Mouse (Mus musculus) liver, adult 2 months (tissue): Measurements from ENCODE around the gene Wdr91. TPM values are rescaled to one million over a fixed set of nuclear protein-coding genes. Genes with fewer than 3 reads are reported as not detected.

Experiments
- DNase-seq: peaks from one replicate; pipeline ENCODE4 v3.0.0-alpha.2; 2011; ENCODE audit warnings: low read depth, low spot score; ENCODE audit errors: extremely low read depth
- H3K27ac ChIP-seq: fragments of 200-500 bp; replicated peaks from 2 replicates; pipeline ENCODE4 v1.5.1; 2012; ENCODE audit warnings: low read depth, mild to moderate bottlenecking, control low read depth, inconsistent platforms, low read length; ENCODE audit not compliant: insufficient read depth
- H3K27me3 ChIP-seq: fragments of 200-500 bp; 2 replicates; pipeline ENCODE4 v1.6.1; 2012; ENCODE audit warnings: mild to moderate bottlenecking, moderate library complexity, low read length, inconsistent platforms; ENCODE audit not compliant: control insufficient read depth, insufficient read depth
- H3K36me3 ChIP-seq: fragments of 200-500 bp; 2 replicates; pipeline ENCODE4 v1.6.1; 2012; ENCODE audit warnings: low read length, inconsistent platforms; ENCODE audit not compliant: control insufficient read depth, insufficient read depth
- H3K4me1 ChIP-seq: fragments of 200-500 bp; 2 replicates; pipeline ENCODE4 v1.6.1; 2011; ENCODE audit warnings: low read length; ENCODE audit not compliant: control insufficient read depth, insufficient read depth
- H3K4me3 ChIP-seq: fragments of 200-500 bp; 2 replicates; pipeline ENCODE4 v1.5.1; 2011; ENCODE audit warnings: low read depth, mild to moderate bottlenecking, control low read depth, low read length, moderate library complexity; ENCODE audit not compliant: insufficient read depth
- H3K79me2 ChIP-seq: fragments of 200-500 bp; 2 replicates; pipeline ENCODE4 v1.6.1; 2012; ENCODE audit warnings: inconsistent platforms, mild to moderate bottlenecking, low read length, moderate library complexity; ENCODE audit not compliant: control insufficient read depth, insufficient read depth
- H3K9ac ChIP-seq: fragments of 200-500 bp; 2 replicates; pipeline ENCODE4 v1.6.1; 2012; ENCODE audit warnings: low read depth, mild to moderate bottlenecking, control low read depth, inconsistent platforms, low read length
- CTCF ChIP-seq: fragments of 200-500 bp; IDR thresholded peaks from 2 replicates; pipeline ENCODE4 v1.5.1; 2011; ENCODE audit warnings: low read depth, low read length, control low read depth
- POLR2A ChIP-seq: fragments of 200-500 bp; IDR thresholded peaks from 2 replicates; pipeline ENCODE4 v1.6.1; 2011; ENCODE audit warnings: low read length, control low read depth; ENCODE audit not compliant: insufficient read depth; ENCODE audit errors: extremely low read depth
- WGBS: fragments of 180-500 bp; shearing (Covaris S2); methylation state at CpG from one replicate; pipeline ENCODE4 v1.1.7; 2018; 5-methylcytosine and 5-hydroxymethylcytosine counted together
- polyA plus RNA-seq: library from polyadenylated mRNA; depleted of rRNA; stranded (reverse); fragments of >200 nt; gene quantifications from 2 replicates; pipeline ENCODE4 v1.2.3, GENCODE M21; 2012; rRNA removed
- total RNA-seq: library from RNA; depleted of rRNA; stranded (reverse); fragments of >200 nt; gene quantifications from 2 replicates; pipeline ENCODE4 v1.2.3, GENCODE M21; 2014; rRNA removed

Gene Wdr91
- total and polyA plus RNA-seq, 2 experiments, result 9.5 to 23.4 TPM

- H3K36me3 ChIP-seq, result peaks cover 5% of the 10 kb centered on the region; the same call in 1 of the 2 replicates
- H3K79me2 ChIP-seq, result peaks cover 8% of the 10 kb centered on the region
- peak within 1 kb of the TSS; percentile 86 for H3K9ac ChIP-seq
- under 1% methylated on average over 11 of the region's 11 CpGs for WGBS
- peaks cover 16% of the 10 kb centered on the region for H3K4me1 ChIP-seq
- peak within 1 kb of the TSS; percentile 90 for H3K27ac ChIP-seq
- H3K4me3 ChIP-seq, result peak within 1 kb of the TSS; percentile 52
- peak; percentile 97 for DNase-seq
- no peaks in the 10 kb centered on the region for H3K27me3 ChIP-seq
- TF ChIP-seq POLR2A (peak; percentile 91), CTCF (no peak)
These were observed 47.8 kb downstream of the Wdr91 start, which contains the start of gene Tmem140 for GRCm38 (mm10) chr6:34862791-34863403. TSS of gene Tmem140 (plus strand) at chr6:34863146.

GRCm38 (mm10) chr6:34862381-34862780 lies 48.3 kb downstream of the Wdr91 start:
- Histone ChIP-seq H3K79me2 (peaks cover 8% of the 10 kb centered on the region), H3K9ac (peak overlapping the region; percentile 38), H3K4me1 (peaks cover 16% of the 10 kb centered on the region), H3K4me3 (peak overlapping the region; percentile 52), H3K36me3 (peaks cover 4% of the 10 kb centered on the region; the same call in 1 of the 2 replicates), H3K27me3 (no peaks in the 10 kb centered on the region), H3K27ac (peak overlapping the region; percentile 90)
- TF ChIP-seq CTCF, result no peak
- no peak for TF ChIP-seq POLR2A
- WGBS, result 59% methylated on average over 6 of the region's 6 CpGs
- peak; percentile 66 for DNase-seq

GRCm38 (mm10) chr6:34861546-34862053 lies 49.1 kb downstream of the Wdr91 start:
- WGBS, result 87% methylated on average over 11 of the region's 11 CpGs
- Histone ChIP-seq H3K79me2 (peaks cover 8% of the 10 kb centered on the region), H3K4me3 (no peak overlapping the region), H3K27me3 (no peaks in the 10 kb centered on the region), H3K36me3 (no peaks in the 10 kb centered on the region), H3K4me1 (peaks cover 16% of the 10 kb centered on the region), H3K9ac (no peak overlapping the region), H3K27ac (no peak overlapping the region)
- TF ChIP-seq POLR2A (no peak), CTCF (no peak)
- DNase-seq, result no peak

DNA sequence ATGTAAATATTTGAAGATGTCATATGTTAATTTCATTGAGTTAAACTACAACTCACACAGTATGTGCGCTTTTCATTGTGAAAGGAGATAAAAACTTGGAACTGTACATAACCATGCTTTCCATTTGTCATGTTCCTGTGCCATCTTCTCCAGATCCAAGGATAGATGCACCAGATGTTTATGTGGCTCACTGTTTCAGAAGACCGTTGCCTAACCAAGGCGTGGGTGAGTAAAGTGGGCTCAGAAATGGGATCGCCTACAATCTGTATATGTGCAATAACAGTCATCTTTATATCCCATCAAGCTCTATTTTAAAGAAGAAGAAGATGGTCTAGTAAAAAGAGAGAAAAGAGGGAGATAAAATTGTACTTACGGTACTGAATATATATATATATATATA lies 78.3 kb downstream of the Wdr91 start:
- WGBS, result 95% methylated on average over 5 of the region's 5 CpGs

More for the DNA sequence above, 78.3 kb downstream of the Wdr91 start:
- DNase-seq, result no peak
- TF ChIP-seq POLR2A, result no peak
- no peak for TF ChIP-seq CTCF
- Histone ChIP-seq H3K36me3 (no peaks in the 10 kb centered on the region), H3K27me3 (no peaks in the 10 kb centered on the region), H3K4me3 (no peak overlapping the region), H3K79me2 (no peaks in the 10 kb centered on the region), H3K9ac (no peak overlapping the region), H3K27ac (no peak overlapping the region), H3K4me1 (no peaks in the 10 kb centered on the region)

Other genes starting within 250 kb of the Wdr91 start
- 8.4 and 8.6 TPM in 2 replicates for gene Agbl3, start 130.4 kb downstream of the Wdr91 start, total RNA-seq
- gene Agbl3, start 130.4 kb downstream of the Wdr91 start, polyA plus RNA-seq, result 2.2 and 2.3 TPM in 2 replicates
- gene Tmem140, start 47.7 kb downstream of the Wdr91 start, total RNA-seq, result 31.9 and 37.9 TPM in 2 replicates
- gene Tmem140, start 47.7 kb downstream of the Wdr91 start, polyA plus RNA-seq, result 19.1 and 20.1 TPM in 2 replicates
- gene Cyren, start 32.8 kb downstream of the Wdr91 start, total RNA-seq, result 2.0 and 3.0 TPM in 2 replicates
- 2.7 and 3.2 TPM in 2 replicates for gene Cyren, start 32.8 kb downstream of the Wdr91 start, polyA plus RNA-seq
- not detected in 2 replicates for gene Stra8, start 9.3 kb upstream of the Wdr91 start, total RNA-seq
- not detected in 2 replicates for gene Stra8, start 9.3 kb upstream of the Wdr91 start, polyA plus RNA-seq
- not detected in 2 replicates for gene Slc23a4, start 77.5 kb upstream of the Wdr91 start, total RNA-seq
- gene Slc23a4, start 77.5 kb upstream of the Wdr91 start, polyA plus RNA-seq, result 0.22 TPM in 1 of 2 replicates, not detected in the other
- 8.1 and 8.5 TPM in 2 replicates for gene Cnot4, start 222.8 kb upstream of the Wdr91 start, total RNA-seq
- 4.6 and 5.4 TPM in 2 replicates for gene Cnot4, start 222.8 kb upstream of the Wdr91 start, polyA plus RNA-seq